Mouse (Mus musculus) midbrain, postnatal 0 days (tissue): ENCODE measurements around the gene Plppr5. TPM values are rescaled to one million over a fixed set of nuclear protein-coding genes. Genes with fewer than 3 reads are reported as not detected.

ENCODE experiments used
- ATAC-seq: fragments of 200-750 bp; cut with Nextera tagmentation; 2 replicates; pipeline ENCODE4 v1.8.0; 2017; ENCODE audit warnings: moderate number of reproducible peaks, mild to moderate bottlenecking, moderate TSS enrichment, moderate library complexity; ENCODE audit not compliant: low FRiP score
- DNase-seq: peaks from one replicate; pipeline ENCODE4 v3.0.0-alpha.2; 2015; ENCODE audit warnings: low spot score
- H3K27ac ChIP-seq: fragments of 300-500 bp; sonication (generic); 2 replicates; pipeline ENCODE4 v1.5.1; 2014; ENCODE audit warnings: low read depth, mild to moderate bottlenecking, low read length, mixed read lengths
- H3K27me3 ChIP-seq: fragments of 300-500 bp; sonication (generic); 2 replicates; pipeline ENCODE4 v1.6.1; 2014; ENCODE audit warnings: low read length, control low read depth, mixed read lengths; ENCODE audit not compliant: insufficient read depth
- H3K36me3 ChIP-seq: fragments of 300-500 bp; sonication (generic); 2 replicates; pipeline ENCODE4 v1.6.1; 2014; ENCODE audit warnings: low read length, control low read depth, mixed read lengths; ENCODE audit not compliant: insufficient read depth
- H3K4me1 ChIP-seq: fragments of 300-500 bp; sonication (generic); 2 replicates; pipeline ENCODE4 v1.6.1; 2014; ENCODE audit warnings: mild to moderate bottlenecking, control low read depth, antibody characterized with exemption, low read length, mixed read lengths; ENCODE audit not compliant: insufficient read depth
- H3K4me2 ChIP-seq: fragments of 300-500 bp; sonication (generic); 2 replicates; pipeline ENCODE4 v1.6.1; 2014; ENCODE audit warnings: low read depth, mild to moderate bottlenecking, low read length, mixed read lengths; ENCODE audit not compliant: poor library complexity, severe bottlenecking
- H3K4me3 ChIP-seq: fragments of 300-500 bp; sonication (generic); 2 replicates; pipeline ENCODE4 v1.5.1; 2014; ENCODE audit warnings: low read depth, mild to moderate bottlenecking, low read length, moderate library complexity
- H3K9ac ChIP-seq: fragments of 300-500 bp; sonication (generic); replicated peaks from 2 replicates; pipeline ENCODE4 v1.6.1; 2014; ENCODE audit warnings: mild to moderate bottlenecking, low read length, moderate library complexity, mixed read lengths; ENCODE audit not compliant: poor library complexity, severe bottlenecking
- H3K9me3 ChIP-seq: fragments of 300-500 bp; sonication (generic); 2 replicates; pipeline ENCODE4 v1.6.1; 2016; ENCODE audit warnings: low read length, control low read depth
- CTCF ChIP-seq: IDR thresholded peaks from 2 replicates; pipeline ENCODE4 v1.5.1; 2016; ENCODE audit warnings: antibody characterized with exemption, mild to moderate bottlenecking
- WGBS: fragments of 180-500 bp; shearing (Covaris S2); extraction: QIAGEN DNeasy Blood & Tissue Kit; methylation state at CpG from one replicate; pipeline ENCODE4 v1.1.7; 2014; 5-methylcytosine and 5-hydroxymethylcytosine counted together
- polyA plus RNA-seq: library from polyadenylated mRNA; unstranded; fragments of >200 nt; fragmentation: Nextera tagmentation; extraction: Ambion mirVana; gene quantifications from 2 replicates; pipeline ENCODE4 v1.2.1, GENCODE M21; 2015
- total RNA-seq: library from RNA; depleted of rRNA; stranded (reverse); fragments of >200 nt; gene quantifications from 2 replicates; pipeline ENCODE4 v1.2.3, GENCODE M21; 2014

Plppr5 gene
- total and polyA plus RNA-seq, 2 experiments from 2014 or later, result 14.9 to 25.5 TPM

DNA sequence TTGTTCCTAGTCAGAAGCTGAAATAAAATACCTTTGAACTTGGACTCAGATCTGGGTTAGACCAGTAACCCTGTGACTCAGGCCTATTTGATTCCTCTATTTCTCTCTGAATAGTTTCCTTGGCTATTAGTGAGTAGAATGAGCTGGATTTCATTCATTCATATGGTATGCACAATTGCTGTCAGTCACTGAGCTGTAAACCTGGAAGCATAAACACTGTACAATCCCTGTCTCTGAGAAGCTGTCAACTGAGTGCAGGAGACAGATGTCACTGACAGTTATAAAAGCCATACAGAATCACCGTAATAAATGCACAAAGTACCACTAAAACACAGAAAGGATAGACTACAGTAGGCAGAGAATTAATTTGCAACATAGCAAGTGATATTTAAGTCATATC lies 40.2 kb downstream of the Plppr5 start:
- no peak overlapping the region for H3K4me3 ChIP-seq
- WGBS, result 55% methylated on average over 1 of the region's 1 CpGs
- H3K27ac ChIP-seq, result no peak overlapping the region
- TF ChIP-seq CTCF, result no peak
- no peaks in the 10 kb centered on the region for H3K36me3 ChIP-seq
- H3K9ac ChIP-seq, result no peak overlapping the region
- DNase-seq (no peak), ATAC-seq (no peak)
- H3K9me3 ChIP-seq, result no peaks in the 10 kb centered on the region
- H3K27me3 ChIP-seq, result no peaks in the 10 kb centered on the region
- no peaks in the 10 kb centered on the region for H3K4me1 ChIP-seq
- no peak overlapping the region for H3K4me2 ChIP-seq

DNA sequence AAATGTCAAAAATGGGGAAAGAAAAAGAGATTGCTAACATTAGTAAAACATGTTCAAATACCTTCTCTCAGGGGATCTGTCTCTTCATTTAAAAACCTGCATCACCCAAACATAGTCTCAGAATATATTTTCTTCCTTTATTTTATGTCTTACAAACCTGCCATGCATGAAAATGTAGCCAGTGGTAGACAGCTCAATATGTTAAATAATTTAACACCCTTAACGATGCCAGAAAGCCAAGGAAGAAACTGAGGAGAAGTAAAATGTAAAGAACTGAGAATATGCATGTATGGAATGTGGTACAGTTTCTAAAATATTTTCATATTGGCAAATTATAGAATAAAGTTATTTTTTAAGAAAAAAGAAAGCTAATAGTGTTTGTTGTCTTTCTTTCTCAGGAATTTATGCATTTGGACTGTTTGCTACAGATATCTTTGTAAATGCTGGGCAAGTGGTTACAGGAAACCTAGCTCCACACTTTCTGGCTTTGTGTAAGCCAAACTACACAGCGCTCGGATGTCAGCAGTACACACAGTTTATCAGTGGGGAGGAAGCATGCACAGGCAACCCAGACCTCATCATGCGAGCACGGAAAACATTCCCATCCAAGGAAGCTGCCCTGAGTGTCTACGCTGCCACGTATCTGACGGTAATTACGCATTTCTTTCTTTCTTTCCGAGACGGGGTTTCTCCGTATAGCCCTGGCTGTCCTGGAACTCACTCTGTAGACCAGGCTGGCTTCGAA lies 50.8 kb downstream of the Plppr5 start:
- Histone ChIP-seq H3K4me3 (no peak overlapping the region), H3K4me1 (no peaks in the 10 kb centered on the region), H3K9ac (no peak overlapping the region), H3K4me2 (no peak overlapping the region), H3K36me3 (no peaks in the 10 kb centered on the region), H3K27me3 (no peaks in the 10 kb centered on the region), H3K9me3 (no peaks in the 10 kb centered on the region), H3K27ac (no peak overlapping the region)
- DNase-seq (no peak), ATAC-seq (no peak)
- WGBS, result 91% methylated on average over 13 of the region's 13 CpGs
- TF ChIP-seq CTCF, result no peak

DNA sequence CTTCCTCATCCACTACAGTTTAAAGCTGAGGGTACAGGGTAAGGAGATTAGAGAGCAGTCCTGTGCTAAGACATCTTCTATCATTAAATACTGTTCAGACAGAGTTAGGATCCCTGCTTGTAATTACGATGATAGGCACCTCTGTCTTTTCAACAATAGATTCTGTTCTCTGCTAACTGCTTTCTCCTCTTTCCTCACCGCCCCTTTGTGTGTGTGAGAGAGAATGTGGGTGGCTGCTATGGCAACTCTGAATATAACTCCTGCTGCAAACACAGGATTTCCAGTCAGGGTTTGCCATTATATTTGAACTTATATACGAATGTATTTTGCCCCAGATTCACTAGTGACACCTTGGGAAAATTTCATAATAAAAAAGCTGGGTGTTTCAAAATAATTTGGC lies 54.2 kb downstream of the Plppr5 start:
- ATAC-seq, result no peak
- Histone ChIP-seq H3K27me3 (no peaks in the 10 kb centered on the region), H3K4me3 (no peak overlapping the region), H3K4me1 (no peaks in the 10 kb centered on the region), H3K4me2 (no peak overlapping the region), H3K27ac (0 out of 2 replicates have a peak overlapping the region, but pooled peaks have one; percentile 48), H3K9me3 (no peaks in the 10 kb centered on the region), H3K36me3 (no peaks in the 10 kb centered on the region), H3K9ac (no peak overlapping the region)
- 15% methylated on average over 3 of the region's 3 CpGs for WGBS
- TF ChIP-seq CTCF, result no peak
- DNase-seq, result peak; percentile 30

- ATAC-seq, result no peak
- no peak for DNase-seq
- 83% methylated on average over 2 of the region's 2 CpGs for WGBS
- Histone ChIP-seq H3K4me1 (no peaks in the 10 kb centered on the region), H3K9ac (no peak overlapping the region), H3K36me3 (no peaks in the 10 kb centered on the region), H3K9me3 (no peaks in the 10 kb centered on the region), H3K27ac (no peak overlapping the region), H3K4me2 (no peak overlapping the region), H3K27me3 (no peaks in the 10 kb centered on the region), H3K4me3 (no peak overlapping the region)
- no peak for TF ChIP-seq CTCF
Measured at GRCm38 (mm10) chr3:117630332-117630731, 55.7 kb downstream of the Plppr5 start.

DNA sequence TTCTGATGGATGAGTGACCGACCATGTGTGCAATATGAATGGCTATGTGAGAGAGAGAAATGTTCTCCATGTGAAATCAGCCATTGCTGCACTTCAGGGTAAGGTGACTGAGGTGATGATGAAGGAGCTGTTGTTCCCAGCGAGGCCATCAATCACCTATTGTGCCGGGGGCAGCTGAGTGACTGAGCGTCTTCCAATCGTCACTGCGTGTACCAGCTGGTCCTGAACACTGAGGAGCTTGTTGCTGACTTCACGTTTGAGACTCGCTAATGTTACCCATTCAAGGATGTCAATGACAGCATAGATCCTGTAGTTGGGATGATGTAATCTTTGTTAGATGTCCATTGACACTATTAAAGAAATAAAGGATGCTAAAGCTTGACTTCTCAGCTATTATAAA lies 74.0 kb downstream of the Plppr5 start:
- Histone ChIP-seq H3K4me3 (no peak overlapping the region), H3K9ac (no peak overlapping the region), H3K27ac (no peak overlapping the region), H3K9me3 (no peaks in the 10 kb centered on the region), H3K27me3 (no peaks in the 10 kb centered on the region), H3K4me2 (no peak overlapping the region), H3K4me1 (no peaks in the 10 kb centered on the region), H3K36me3 (no peaks in the 10 kb centered on the region)
- no peak for TF ChIP-seq CTCF
- 87% methylated on average over 8 of the region's 8 CpGs for WGBS
- DNase-seq, result peak; percentile 15
- ATAC-seq, result no peak

DNA sequence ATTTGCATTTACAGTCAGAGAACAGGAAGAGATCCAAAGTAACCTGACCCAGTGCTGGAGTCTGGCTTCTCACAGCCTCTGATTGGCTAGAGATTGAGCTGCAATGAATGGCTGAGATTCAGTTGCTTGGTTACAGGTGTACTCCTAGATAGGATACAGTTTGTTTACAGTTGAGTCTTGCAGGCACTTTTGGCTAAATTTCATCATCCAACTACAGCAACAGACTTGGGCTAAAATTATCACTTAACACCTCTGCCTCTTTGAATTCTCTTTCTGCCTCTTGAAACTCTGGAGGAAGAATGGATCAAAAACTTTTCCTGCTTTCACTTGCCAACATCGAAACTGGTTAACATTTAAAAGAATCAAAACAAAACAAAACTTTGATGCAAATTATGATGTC lies 89.7 kb downstream of the Plppr5 start:
- Histone ChIP-seq H3K27ac (no peak overlapping the region), H3K27me3 (no peaks in the 10 kb centered on the region), H3K36me3 (no peaks in the 10 kb centered on the region), H3K4me1 (no peaks in the 10 kb centered on the region), H3K4me2 (no peak overlapping the region), H3K9ac (no peak overlapping the region), H3K9me3 (no peaks in the 10 kb centered on the region), H3K4me3 (no peak overlapping the region)
- 73% methylated on average over 1 of the region's 1 CpGs for WGBS
- no peak for TF ChIP-seq CTCF
- no peak for ATAC-seq
- DNase-seq, result no peak
